Mouse (Mus musculus) fibroblast of lung, adult 2 months (primary cell): ENCODE measurements around the gene Ankrd13b.

Experiments used
- DNase-seq: peaks from one replicate; pipeline ENCODE4 v3.0.0-alpha.2; 2011; ENCODE audit warnings: low read depth

Ankrd13b gene

DNA sequence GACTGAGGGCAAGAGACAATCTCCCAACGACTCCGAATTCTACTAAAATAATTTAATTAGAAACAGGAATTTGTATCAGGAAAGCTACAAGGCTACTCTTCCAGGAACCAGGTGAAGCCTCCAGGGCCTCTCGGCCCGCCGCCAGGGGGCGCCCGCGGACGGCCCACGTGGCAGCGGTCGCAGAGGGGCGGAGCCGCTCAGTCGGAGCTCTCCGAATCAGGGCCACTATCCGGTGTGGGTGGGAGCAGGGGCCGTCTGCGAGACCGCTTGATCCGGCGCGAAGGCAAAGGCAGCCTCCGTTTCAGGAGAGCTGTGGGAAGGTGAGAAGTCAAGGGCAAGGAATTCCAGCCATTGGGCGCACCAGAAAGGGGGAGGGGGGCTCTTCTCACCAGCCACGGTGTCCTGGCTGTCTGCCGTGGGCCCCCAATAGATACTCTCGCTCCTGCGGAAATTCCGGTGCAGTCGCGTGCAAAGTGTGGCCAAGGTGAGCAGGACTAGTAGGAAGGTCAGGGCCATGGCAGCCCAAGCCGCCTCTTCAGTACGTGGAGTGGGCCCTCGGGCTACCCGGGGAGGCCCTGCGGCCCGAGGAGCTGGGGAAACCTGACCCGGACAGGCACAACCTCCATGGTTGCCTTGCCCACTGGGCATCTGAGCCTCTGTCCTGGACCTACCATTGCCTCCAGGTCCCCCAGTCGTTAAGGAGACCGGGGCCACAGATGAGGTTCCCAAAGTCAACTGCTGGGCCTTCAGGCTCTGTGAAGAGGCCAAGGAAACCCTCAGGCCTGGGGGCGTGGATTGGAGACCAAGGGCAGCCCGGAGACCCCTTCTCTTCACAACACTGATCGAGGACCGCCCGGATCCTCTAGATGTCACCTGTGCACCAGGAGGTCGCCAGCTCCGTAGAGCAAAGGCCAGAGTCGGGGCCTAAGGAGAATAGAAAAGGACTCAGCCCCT, 18.9 kb upstream of the Ankrd13b start:
- DNase-seq: no peak

DNA sequence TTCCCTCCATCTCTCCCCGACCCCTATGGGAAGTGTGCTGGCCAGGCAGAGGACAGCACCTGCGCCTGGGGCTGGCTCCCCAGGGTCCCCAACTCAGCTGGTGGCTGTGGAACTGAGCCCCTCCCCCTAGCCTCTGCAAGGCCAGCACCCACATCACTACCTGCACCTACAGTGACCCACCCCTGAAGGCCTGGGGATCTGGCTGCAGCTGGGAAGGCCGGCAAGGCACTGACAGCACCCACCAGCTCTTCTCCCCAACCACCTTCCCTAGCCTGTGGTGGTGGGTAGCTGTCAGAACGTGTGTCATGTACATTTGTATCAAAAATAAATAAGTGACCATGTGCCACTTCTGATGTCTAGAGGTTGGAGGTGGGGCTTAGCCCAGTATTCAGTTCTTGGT, 17.9 kb upstream of the Ankrd13b start:
- no peak for DNase-seq

DNA sequence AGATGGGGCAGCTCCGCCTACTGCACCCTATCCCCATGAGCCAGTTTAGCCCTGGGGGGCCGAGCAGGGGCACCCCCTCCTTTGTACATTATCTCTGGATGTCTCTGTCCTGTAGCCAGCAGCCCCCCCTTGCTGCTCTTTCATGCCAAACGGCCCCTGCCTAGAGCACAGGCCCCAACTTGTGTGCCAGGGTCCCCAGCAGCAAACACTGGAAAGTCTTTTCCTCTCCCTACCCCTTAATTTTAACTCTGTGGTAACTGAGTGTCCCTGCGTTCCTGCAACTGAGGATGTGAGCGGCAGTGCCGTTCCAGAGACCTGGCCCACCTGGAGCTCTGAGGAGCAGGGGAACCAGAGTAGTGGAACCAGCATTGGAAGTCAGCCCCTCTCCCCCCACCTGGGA, 17.5 kb upstream of the Ankrd13b start:
- DNase-seq: no peak

DNA sequence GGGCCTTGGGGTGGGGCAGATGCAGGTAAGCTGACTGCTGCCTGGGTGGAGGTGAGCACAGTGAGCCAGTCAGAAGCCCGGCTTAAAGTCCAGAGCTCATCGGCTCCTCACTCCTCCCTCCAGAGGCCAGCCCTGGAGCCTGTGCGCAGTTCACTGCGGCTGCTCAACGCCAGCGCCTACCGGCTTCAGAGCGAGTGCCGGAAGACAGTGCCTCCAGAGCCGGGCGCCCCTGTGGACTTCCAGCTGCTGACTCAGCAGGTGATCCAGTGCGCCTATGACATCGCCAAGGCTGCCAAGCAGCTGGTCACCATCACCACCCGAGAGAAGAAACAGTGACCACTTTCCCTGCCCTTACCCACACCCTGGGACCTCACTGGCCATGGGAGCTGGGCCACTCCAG, 16.8 kb upstream of the Ankrd13b start:
- DNase-seq: no peak

DNA sequence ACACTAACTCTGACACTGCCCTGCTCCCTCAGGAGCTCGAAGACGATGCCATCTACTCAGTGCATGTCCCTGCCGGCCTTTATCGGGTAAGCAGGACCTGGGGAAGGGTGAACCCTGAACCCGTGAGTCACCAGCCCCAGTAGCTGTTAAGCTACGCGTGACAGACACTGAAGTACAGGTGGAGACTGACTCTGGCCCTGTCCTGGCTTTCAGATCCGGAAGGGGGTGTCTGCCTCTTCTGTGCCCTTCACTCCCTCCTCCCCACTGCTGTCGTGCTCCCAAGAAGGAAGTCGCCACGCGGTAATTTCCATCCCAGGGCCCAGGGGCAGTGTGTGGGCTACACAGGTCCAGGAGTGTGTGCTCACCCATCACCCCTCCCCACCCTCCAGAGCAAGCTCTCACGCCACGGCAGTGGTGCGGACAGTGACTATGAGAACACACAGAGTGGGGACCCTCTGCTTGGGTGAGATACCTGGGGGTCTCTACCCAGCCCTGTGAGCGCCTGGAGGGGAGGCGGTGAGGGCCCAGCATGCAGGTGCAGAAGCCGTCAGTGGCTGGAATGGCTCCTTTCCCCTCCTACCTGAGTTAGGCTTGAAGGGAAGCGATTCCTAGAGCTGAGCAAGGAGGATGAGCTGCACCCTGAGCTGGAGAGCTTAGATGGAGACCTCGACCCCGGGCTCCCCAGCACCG, 16.0 kb upstream of the Ankrd13b start:
- no peak for DNase-seq

DNA sequence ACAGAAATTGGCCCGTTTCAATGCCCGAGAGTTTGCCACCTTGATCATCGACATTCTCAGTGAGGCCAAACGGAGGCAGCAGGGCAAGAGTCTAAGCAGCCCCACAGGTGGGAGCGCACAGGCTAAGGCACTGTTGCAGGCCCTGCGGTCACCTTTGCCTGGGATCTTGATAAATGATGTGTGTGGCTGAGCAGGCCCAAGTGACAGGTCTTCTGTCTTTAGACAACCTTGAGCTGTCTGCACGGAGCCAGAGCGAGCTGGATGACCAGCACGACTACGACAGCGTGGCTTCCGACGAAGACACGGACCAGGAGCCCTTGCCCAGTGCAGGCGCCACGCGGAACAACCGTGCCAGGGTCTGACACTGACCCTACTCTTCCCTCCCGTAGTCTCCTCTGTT, 14.9 kb upstream of the Ankrd13b start:
- DNase-seq: no peak

DNA sequence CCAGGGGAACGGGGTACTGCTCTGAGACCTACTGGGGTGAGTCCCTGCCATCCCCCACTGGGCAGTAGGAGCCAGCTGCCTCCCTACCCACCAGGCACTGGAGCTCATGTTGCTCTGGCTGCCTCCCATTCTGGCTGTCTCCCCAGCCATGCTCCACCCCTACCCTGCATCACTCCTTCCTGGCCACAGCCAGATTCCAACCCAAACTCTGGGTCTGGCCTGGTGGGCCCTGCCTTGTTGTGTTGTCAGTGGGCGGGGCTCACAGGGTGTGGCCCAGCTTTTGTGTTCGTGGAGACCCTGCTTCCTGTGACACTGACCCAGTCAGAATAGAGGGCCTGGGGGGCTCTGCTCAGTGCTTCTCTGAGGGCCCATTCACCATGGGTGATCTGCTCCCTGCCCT, 14.0 kb upstream of the Ankrd13b start:
- peak; percentile 86 for DNase-seq

DNA sequence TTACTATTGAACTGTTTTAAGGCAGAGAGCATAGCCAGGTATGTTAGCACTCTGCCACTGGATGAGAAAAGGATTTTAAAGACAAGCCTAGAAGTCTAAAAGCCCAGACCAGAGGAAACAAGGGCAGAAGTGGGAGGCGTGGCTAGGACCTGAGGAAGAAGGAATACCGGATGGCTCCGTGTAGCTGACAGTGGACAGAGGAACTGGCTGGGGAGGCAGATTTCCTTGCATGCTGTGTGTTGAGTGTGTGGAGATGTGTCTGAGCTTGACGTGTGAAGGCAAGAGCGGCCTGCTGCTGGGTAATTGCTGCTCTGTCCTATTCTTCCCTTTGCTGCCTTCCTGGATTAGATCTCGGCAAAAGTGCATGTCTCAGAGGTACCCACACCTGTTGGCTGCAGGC, 13.0 kb upstream of the Ankrd13b start:
- no peak for DNase-seq

DNA sequence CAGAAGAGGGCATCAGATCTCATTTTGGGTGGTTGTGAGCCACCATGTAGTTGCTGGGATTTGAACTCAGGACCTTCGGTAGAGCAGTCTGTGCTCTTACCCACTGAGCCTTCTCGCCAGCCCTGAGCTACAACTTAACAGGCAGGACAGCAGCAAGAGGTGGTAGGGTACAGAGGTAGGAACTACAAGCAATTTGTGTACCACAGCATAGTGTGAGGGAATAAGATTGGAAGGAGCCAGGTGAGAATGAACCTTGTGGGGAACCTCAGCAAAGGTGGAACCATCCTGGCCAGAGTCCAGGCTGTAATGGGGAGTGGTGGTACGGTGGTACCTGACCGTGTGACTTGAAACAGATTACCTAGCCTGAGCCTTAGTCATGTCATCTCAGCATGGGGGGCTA, 12.5 kb upstream of the Ankrd13b start:
- no peak for DNase-seq

DNA sequence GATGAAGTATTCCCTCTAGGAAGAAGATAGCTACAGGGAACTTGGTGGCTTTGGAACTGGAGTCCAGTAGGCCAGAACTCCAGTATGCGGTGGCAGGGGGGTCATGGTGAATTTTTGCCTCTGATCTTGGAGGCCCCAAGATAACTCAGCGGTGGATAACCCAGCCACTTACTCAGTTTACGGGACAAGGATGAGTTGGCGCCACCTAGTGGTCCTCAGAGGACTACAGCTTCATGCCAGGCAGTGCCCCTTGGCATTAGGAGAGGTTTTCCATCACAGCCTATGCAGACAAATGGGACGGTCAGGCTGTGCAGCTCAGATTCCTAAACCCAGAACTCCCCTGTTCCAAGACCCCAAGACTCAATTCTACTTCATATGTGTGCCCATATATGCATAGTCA, 11.9 kb upstream of the Ankrd13b start:
- no peak for DNase-seq

DNA sequence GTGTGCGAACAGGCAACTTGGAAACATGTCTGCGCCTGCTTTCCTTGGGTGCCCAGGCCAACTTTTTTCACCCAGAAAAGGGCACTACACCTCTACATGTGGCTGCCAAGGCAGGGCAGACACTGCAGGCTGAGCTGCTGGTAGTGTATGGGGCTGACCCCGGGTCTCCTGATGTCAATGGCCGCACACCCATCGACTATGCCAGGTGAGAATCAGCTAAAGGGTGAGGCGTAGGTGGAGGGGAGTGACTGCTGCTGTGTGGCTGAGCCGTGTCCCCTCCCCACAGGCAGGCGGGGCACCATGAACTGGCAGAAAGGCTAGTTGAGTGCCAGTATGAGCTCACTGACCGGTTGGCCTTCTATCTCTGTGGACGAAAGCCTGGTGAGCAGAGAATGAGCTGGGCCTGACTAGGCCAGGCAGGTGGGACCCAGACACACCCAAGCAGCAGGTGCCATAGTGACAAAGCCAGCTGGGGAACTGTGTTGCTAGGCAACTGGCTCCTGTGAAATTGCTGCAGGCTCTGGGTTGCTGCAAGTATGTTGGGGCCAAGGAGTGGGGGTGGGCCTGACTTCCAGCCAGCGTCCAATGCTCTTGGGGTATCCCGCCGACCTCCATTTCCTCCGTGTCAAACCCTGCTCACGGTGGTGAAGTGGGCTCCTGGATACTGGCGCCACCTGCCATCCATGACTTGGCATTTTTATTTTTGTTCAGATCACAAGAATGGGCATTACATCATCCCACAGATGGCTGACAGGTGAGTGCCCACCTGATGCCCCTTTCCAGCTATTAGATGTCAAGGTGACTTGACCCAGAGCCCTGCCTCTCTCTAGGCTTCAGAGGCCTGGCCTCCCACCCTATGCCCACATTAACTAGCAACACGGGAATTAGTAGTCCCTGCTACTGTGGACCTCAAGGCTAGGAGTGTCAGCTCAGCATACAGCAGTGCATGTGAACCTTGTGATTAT, 11.2 kb upstream of the Ankrd13b start:
- DNase-seq: no peak

DNA sequence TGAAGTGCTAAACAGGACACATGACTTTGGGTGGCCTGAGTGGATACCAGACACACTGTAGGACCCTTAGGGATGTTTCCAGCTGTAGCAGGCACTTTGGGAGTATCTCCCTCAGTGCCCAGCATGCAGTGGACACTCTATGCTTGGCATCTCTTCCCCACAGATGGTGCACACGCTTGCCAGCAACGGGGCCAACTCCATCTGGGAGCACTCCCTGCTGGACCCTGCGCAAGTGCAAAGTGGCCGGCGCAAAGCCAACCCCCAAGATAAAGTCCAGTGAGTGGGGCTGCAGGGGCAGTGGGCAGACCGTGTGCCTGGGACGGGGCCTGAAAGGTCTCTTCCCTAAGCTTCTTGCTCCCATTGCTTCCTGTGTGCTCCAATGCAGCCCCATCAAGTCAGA, 9.9 kb upstream of the Ankrd13b start:
- no peak for DNase-seq

DNA sequence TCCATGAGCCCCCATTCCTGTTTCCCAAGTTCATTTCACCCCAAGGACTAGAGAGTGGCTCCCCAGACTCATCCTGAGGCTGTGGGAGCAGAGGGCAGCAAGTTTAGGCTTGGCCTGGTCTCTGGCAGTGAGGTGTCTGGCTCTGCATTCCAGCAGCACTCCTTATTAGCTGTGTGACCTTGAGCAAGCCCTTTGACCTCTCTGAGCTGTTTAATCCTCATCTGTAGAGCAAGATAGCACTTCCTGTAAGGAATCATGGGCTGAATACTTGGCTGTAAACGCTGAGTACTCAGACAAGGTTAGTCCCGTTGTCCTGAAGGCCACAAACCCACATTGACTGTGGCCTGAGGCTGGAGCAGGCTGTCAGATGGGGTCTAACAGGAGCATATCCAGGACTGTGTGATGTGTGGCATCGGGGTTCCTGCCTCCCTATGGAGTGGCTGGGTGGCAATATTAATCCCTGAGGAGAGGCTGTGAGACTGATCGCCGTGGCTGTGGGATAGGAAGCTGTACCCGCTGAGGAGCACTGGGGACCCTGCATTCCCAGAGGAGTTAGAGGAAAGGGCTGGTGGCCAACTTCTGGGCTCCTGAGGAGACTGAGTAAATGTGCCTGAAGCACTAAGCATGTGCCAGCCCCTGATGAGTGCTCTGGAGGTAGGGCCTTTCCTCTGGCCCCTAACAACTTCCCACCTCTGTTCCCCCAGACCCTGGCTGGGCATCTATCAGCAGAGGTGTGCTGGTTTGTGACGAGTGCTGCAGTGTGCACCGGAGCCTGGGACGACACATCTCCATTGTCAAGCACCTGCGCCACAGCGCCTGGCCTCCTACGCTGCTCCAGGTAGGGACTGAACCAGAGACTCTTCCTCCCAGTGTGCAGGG, 9.0 kb upstream of the Ankrd13b start:
- DNase-seq: no peak

DNA sequence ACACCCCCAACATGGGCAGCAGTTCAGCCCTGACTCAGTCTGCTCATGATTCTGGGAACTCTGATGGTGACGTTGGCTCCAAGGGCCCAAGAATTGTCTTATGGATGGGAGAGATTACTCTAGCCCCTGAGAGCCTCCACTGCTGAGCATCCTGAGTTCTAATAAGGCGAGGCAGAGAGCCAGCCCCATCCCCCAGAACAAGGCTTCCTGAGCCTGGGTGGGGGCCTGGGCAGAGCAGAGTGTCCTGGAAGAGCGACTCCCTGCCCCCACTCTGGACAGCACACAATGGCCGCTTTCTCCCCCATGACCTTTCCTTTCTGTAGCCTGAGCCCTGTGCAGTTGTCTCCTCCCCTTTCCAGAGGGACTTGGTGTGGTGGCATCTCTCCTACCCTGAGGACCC, 8.4 kb upstream of the Ankrd13b start:
- DNase-seq: no peak

DNA sequence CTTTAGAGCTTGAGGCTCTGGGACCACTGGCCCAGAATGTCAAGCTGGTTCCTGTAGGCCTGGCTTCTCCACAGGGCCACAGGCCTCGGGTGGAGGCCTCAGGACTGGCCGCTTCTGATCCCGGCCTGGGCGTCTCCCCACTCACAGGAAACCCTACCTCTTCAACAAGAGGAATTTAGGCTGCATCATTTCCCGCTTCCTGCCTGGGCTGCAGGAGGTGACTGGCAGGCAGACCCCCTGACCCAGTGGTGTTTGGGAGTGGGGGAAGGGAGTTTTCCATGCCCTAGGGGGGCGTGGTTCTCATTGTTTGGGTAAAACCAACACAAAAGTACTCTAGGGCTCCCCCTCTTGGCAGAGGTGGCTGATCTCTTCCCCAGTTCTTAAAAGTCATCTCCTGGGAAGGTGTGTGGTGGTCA, 7.9 kb upstream of the Ankrd13b start:
- DNase-seq: no peak

DNA sequence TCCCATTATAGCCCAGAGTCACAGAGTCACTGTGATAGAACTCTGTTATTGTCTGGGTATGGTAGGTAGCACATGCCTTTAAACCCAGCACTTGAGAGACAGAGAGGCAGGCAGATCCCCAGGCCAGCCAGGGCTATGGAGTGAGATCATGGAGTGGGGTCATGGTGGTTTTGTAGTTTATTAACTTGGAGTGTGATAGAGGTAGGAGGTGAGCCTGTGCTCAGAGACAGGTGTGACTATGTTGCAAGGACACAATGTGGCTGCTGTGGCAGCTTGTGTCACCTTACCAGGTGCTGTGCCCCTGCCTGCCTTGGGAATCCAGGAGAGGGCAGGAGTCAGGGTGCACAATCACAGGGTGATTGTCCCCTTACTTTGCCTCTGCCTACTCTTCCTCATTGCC, 6.0 kb upstream of the Ankrd13b start:
- no peak for DNase-seq

DNA sequence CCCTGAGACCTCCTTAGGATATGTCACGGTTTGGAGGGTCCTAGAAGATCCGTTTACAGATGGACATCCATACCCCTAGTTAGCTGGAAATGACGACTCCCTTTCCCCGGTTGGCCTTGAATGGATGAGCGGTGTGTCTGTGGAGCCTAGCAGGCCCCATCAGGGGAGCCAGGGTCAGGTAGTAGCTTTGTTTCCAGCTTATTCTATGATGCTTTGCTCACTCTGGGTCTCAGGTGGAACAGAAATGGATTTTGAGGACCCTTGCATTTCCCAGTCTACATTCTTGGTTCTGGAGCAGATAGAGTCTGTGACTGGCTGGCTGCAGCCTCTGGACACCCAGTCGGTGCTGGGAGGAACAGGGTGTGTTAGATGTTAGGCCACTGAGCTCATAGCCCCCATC, 5.3 kb upstream of the Ankrd13b start:
- no peak for DNase-seq

DNA sequence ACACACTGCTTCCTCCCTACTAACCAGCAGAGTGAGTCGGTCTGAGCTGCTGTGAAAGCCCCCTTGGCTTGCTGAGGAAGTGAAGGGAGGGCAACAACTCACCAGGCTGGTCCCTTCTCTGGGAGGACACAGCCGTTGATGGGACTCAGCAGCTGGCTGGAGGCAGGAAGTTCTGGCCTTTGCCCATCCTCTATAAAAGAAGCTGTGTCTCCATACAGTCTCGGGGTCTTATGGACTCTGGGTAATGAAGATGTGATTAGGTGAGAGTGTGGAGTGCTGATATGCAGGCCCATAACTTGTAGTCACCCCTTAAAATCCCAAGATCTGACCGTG, 4.8 kb upstream of the Ankrd13b start:
- no peak for DNase-seq

DNA sequence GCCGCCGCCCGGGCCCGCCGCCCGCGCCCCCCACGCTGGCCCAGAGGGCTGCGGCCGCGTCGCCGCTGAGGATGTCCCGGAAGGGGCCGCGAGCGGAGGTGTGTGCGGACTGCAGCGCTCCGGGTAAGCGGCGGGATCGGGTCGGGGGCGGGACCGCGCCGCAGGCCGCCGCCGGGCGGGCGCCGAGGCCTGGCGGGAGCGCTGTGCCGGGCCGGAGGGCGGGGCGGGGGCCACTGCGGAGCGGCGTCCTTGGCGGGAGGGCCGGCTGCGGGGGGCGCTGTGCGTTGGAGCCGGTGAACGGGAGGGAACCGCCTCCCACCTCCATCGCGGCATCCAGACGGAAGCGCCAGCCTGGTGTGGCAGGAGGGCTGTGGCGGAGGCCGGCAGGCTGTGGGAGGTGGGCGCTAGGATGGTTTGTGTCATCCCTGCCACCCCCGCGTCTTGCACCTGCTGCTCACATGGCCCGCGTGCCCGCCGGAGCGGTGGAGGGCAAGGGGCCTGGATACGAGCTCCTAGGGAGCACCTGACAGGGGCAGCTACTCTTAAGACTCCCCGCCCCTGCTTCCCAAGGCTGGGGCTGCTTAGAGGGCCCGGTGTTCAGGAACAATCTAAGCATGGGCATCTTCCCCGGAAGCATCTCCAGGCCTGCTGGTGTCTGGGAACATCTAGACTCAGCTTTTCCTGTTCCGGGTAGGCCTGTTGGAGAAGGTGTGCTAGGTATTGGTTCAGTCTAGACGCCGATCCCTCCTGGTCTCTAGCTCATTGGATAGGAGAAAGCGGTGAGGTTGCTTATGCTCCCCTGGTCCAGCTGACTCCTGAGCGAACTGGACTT, 4.2 kb upstream of the Ankrd13b start, which contains the start of gene Git1:
Gene Git1 (plus strand): TSS at position 51 of the 832 bp plus-strand sequence.
- no peak for DNase-seq

DNA sequence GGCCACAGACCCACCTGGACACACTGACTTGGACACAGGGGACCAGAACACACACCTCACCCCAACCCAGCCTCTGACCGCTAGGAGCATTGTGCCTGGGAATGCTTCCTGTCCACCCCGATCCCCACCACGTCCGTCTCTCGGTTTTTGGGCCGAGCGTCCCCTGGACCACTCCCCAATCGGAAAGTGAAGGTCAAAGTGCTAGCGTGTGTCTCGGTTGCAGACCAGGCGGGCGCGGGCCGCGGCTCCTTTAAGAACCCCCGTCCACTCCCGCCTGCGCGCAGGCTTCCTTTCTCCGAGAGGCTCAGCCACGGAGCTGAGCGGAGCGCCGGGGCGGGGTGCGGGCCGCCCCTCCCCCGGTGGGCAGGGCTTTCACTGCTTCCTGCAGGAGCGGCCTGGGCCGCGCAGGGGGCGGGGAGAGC, 3.4 kb upstream of the Ankrd13b start:
- DNase-seq: peak; percentile 75
